Mouse (Mus musculus) kidney, adult 8-10 months (tissue): ENCODE results near the gene Vsig8.

Source experiments
- DNase-seq, 2 experiments: peaks; one replicate each; pipeline ENCODE4 v3.0.0; 2022

The Vsig8 gene

DNA sequence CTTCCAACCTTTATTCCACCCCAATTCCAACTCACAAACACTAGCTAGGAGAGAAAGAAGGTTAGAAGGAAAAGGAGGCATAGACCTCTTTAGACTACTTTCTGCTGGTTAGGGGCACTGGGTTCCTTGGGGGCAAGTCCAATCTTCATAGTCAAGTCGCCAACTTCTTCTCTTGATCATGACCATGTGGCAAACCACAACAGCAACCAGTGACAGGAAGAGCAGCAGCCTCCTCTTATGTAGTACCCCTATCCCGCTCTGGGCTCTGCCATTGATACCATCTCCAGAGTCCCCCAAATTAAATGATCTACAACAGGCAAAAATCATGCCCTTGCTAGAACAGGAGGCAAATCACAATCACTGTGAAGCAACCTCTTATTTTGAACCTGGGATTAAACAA is 38.2 kb downstream of the Vsig8 start:
- DNase-seq = no peak

DNA sequence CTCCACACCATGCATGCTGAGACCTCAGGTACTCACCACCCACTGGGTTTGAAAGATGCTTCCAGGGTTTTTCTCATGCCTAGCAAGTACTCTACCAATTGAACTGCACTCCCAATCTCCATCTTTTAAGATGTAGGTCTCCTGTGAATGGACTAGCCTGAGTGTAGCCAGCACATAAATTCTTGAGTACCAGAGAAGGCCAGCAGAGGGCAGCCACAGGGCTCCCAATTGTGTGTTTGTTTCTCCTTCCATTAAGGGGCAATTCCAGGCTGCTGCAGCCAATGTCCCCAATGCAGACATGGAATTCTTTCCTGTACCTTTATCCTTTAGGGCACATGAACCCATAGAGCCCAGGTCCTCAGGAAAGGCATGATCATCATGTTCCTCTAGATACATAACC is 38.8 kb downstream of the Vsig8 start:
- DNase-seq = peak; percentile 16 to 57

DNA sequence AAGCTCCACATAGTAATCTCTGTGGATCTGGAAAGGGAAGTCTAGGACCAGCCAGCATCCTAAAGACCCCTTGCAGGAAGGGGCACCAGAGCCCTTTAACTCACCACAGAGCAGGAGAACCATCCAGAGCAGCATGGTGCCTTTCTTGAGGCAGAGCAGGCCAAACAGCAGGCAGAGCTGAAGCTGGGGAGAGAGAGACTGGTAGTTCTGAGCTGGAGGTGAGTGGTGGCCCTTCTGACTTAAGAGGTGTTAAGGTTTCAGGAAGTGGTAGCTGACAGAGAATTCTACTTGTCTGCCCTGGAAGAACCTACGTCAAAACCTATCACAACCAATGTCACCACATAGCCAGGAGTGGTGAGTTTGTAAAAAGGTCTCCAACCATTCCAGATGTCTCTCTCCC is 46.6 kb downstream of the Vsig8 start, which contains the start of gene Fcrl6:
Fcrl6 (minus strand) TSS at position 226 of the 400 bp plus-strand sequence.
- no peak for DNase-seq

DNA sequence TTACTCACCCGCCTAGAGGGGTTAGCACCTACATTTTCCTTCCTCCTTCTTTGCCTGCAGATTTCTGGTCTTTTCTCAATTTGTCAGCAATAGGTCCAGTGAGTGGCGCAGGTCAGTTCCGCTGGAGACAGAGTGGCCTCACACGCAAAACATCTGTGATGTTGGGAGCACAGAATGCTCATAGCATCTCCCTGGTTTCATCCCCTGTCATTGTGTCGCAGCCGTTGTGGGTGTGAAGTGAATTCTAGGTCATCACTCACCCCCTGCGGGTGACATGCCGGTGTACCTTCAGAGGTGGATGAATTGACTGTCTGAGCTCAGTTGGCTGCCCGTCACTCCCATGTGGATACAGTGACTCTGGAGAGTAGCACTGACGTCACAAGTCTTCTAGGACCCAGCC is 55.6 kb downstream of the Vsig8 start:
- no peak for DNase-seq

DNA sequence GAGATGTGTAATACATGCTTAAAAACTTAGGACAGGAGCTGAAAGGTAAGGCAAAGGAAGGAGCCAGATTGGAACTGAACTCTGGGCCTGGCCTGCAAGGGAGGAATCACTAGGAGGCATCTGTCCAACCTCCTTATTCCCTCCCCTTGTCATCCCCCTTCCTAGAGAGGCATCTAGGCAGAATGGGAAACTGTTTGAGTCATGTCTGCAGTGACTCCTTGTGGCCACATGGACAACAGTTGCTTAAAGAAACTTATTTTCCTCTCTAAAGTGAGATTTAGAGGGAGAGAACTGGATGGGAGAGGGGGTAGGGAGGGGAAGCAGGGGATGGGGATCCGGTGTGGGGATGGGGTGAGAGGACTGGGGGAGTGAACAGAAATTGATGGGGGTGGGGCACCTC is 57.0 kb downstream of the Vsig8 start:
- DNase-seq = no peak
